Mouse (Mus musculus) heart, embryonic 16.5 days (tissue): ENCODE results near the gene Ank3. TPM values are rescaled to one million over a fixed set of nuclear protein-coding genes. Genes with fewer than 3 reads are reported as not detected.

Experiments
- ATAC-seq: fragments of 200-750 bp; cut with Nextera tagmentation; replicated peaks from 2 replicates; pipeline ENCODE4 v1.8.0; 2017; ENCODE audit warnings: moderate number of reproducible peaks; ENCODE audit not compliant: insufficient read depth, low FRiP score; ENCODE audit errors: extremely low read depth
- H3K27ac ChIP-seq: fragments of 300-500 bp; sonication (generic); 2 replicates; pipeline ENCODE4 v1.5.1; 2014; ENCODE audit warnings: mild to moderate bottlenecking, low read length, control low read depth, moderate library complexity
- H3K27me3 ChIP-seq: fragments of 300-500 bp; sonication (generic); 2 replicates; pipeline ENCODE4 v1.6.1; 2014; ENCODE audit warnings: low read length, mixed read lengths; ENCODE audit not compliant: control insufficient read depth, insufficient read depth
- H3K36me3 ChIP-seq: fragments of 300-500 bp; sonication (generic); 2 replicates; pipeline ENCODE4 v1.6.1; 2014; ENCODE audit not compliant: control insufficient read depth, insufficient read depth
- H3K4me1 ChIP-seq: fragments of 300-500 bp; sonication (generic); 2 replicates; pipeline ENCODE4 v1.6.1; 2014; ENCODE audit warnings: low read length, mixed read lengths; ENCODE audit not compliant: control insufficient read depth, insufficient read depth
- H3K4me2 ChIP-seq: fragments of 300-500 bp; sonication (generic); 2 replicates; pipeline ENCODE4 v1.6.1; 2014; ENCODE audit warnings: low read depth, mild to moderate bottlenecking, control low read depth, low read length
- H3K4me3 ChIP-seq: fragments of 300-500 bp; sonication (generic); 2 replicates; pipeline ENCODE4 v1.5.1; 2014; ENCODE audit warnings: mild to moderate bottlenecking, control low read depth, low read length
- H3K9ac ChIP-seq: fragments of 300-500 bp; sonication (generic); 2 replicates; pipeline ENCODE4 v1.6.1; 2014; ENCODE audit warnings: low read length, control low read depth
- H3K9me3 ChIP-seq: fragments of 300-500 bp; sonication (generic); replicated peaks from 2 replicates; pipeline ENCODE4 v1.6.1; 2016; ENCODE audit warnings: low read length; ENCODE audit not compliant: control insufficient read depth
- WGBS: fragments of 180-500 bp; shearing (Covaris S2); extraction: QIAGEN DNeasy Blood & Tissue Kit; methylation state at CpG from one replicate; pipeline ENCODE4 v1.1.7; 2014; 5-methylcytosine and 5-hydroxymethylcytosine counted together
- polyA plus RNA-seq: library from polyadenylated mRNA; unstranded; fragments of >200 nt; fragmentation: Nextera tagmentation; extraction: Ambion mirVana; gene quantifications from 2 replicates; pipeline ENCODE4 v1.2.1, GENCODE M21; 2015

Gene Ank3
- polyA plus RNA-seq, 1 experiment from 2014 or later, result 33.2 TPM

GRCm38 (mm10) chr10:69630802-69631388, 232.3 kb downstream of the Ank3 start:
- H3K27me3 ChIP-seq, result no peaks in the 10 kb centered on the region
- H3K4me3 ChIP-seq, result no peak overlapping the region
- no peaks in the 10 kb centered on the region for H3K36me3 ChIP-seq
- no peaks in the 10 kb centered on the region for H3K9me3 ChIP-seq
- no peak overlapping the region for H3K4me2 ChIP-seq
- WGBS, result 53% methylated on average over 7 of the region's 7 CpGs
- no peak overlapping the region for H3K27ac ChIP-seq
- H3K9ac ChIP-seq, result no peak overlapping the region
- no peak for ATAC-seq
- H3K4me1 ChIP-seq, result peaks cover 5% of the 10 kb centered on the region; the same call in 1 of the 2 replicates

DNA sequence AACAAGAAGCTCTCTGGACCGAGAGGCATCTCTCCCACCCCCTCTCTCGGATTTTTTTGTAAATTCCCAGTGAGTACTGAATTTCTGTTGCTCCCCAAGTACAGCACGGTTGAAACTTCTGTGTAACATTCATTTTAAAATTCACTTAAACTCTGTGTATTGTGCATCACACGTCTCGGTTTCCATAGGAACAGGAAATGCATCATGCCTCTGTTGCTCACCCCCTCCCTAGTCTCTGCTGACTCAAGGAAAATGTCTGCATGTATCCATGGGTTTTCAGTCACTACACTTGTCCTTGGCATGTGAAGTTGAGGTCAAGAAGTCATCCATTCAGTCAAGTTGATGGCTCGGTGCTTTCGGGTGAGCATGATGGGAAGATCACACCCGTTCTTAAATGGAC, 234.3 kb downstream of the Ank3 start:
- peaks cover 13% of the 10 kb centered on the region for H3K4me1 ChIP-seq
- no peak for ATAC-seq
- no peak overlapping the region for H3K4me3 ChIP-seq
- 89% methylated on average over 8 of the region's 8 CpGs for WGBS
- no peaks in the 10 kb centered on the region for H3K27me3 ChIP-seq
- H3K27ac ChIP-seq, result no peak overlapping the region
- no peak overlapping the region for H3K4me2 ChIP-seq
- H3K36me3 ChIP-seq, result no peaks in the 10 kb centered on the region
- no peaks in the 10 kb centered on the region for H3K9me3 ChIP-seq
- no peak overlapping the region for H3K9ac ChIP-seq

DNA sequence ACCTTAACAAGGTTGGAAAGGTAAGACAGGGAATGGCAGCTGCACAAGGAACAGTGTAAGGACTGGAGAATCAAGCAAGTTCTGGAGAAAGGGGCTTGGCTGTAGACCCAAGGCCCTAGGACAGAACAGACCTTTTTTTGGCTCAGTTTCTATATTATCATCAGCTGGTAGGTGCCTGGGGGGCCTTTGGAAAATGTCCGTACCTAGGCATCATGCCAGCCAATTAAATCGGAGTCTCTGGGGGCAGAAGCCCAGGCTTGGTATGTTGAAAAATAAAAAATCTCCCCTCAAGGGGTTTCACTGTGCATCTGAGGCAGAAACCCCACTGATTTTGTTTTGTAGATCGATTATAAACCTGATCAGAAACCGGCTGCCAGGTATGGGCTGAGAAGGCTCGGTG, 236.3 kb downstream of the Ank3 start:
- H3K9me3 ChIP-seq, result no peaks in the 10 kb centered on the region
- WGBS, result 76% methylated on average over 5 of the region's 5 CpGs
- no peak overlapping the region for H3K9ac ChIP-seq
- no peak overlapping the region for H3K4me2 ChIP-seq
- no peak for ATAC-seq
- no peak overlapping the region for H3K27ac ChIP-seq
- H3K4me3 ChIP-seq, result no peak overlapping the region
- no peaks in the 10 kb centered on the region for H3K27me3 ChIP-seq
- peaks cover 9% of the 10 kb centered on the region for H3K4me1 ChIP-seq
- H3K36me3 ChIP-seq, result no peaks in the 10 kb centered on the region

- Histone ChIP-seq H3K9ac (no peak overlapping the region), H3K9me3 (peaks cover 3% of the 10 kb centered on the region; the same call in 1 of the 2 replicates), H3K4me1 (peaks cover 9% of the 10 kb centered on the region), H3K36me3 (no peaks in the 10 kb centered on the region), H3K4me3 (no peak overlapping the region), H3K27ac (no peak overlapping the region), H3K27me3 (no peaks in the 10 kb centered on the region), H3K4me2 (no peak overlapping the region)
- ATAC-seq, result no peak
- WGBS, result 56% methylated on average over 11 of the region's 11 CpGs
Observed at GRCm38 (mm10) chr10:69635910-69636656, 237.5 kb downstream of the Ank3 start.

DNA sequence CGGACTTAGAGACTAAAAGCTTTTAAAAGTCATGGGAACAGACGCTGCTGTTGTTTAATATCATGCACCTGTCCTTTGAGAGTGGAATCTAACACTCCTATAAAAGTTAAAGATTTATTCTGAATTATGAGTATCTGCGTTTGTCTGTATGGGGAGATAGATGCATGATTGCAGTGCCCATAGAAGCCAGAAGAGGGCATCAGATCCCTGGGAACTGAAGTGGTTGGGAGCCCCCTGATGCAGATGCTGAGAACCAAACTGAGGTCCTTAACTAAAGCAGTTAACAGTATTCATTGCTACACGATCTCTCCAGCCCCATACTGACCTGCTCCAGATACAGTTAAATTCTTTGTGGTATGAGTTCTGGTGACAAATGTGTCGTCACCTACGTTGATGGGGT, 240.6 kb downstream of the Ank3 start:
- WGBS, result 94% methylated on average over 6 of the region's 6 CpGs
- Histone ChIP-seq H3K36me3 (no peaks in the 10 kb centered on the region), H3K27me3 (no peaks in the 10 kb centered on the region), H3K4me3 (no peak overlapping the region), H3K9me3 (peaks cover 3% of the 10 kb centered on the region; the same call in 1 of the 2 replicates), H3K4me1 (peaks cover 21% of the 10 kb centered on the region), H3K9ac (no peak overlapping the region), H3K4me2 (no peak overlapping the region), H3K27ac (no peak overlapping the region)
- ATAC-seq, result no peak

- H3K4me2 ChIP-seq, result no peak overlapping the region
- no peak for ATAC-seq
- peaks cover 33% of the 10 kb centered on the region for H3K4me1 ChIP-seq
- no peak overlapping the region for H3K27ac ChIP-seq
- no peaks in the 10 kb centered on the region for H3K36me3 ChIP-seq
- 79% methylated on average over 4 of the region's 4 CpGs for WGBS
- H3K9me3 ChIP-seq, result peaks cover 3% of the 10 kb centered on the region; the same call in 1 of the 2 replicates
- no peak overlapping the region for H3K4me3 ChIP-seq
- no peak overlapping the region for H3K9ac ChIP-seq
- no peaks in the 10 kb centered on the region for H3K27me3 ChIP-seq
Observed at GRCm38 (mm10) chr10:69640617-69641016, 242.0 kb downstream of the Ank3 start.

GRCm38 (mm10) chr10:69643481-69643880, 244.9 kb downstream of the Ank3 start:
- ATAC-seq, result peak; percentile 46; the same call in 1 of the 2 replicates
- 34% methylated on average over 3 of the region's 3 CpGs for WGBS
- Histone ChIP-seq H3K9me3 (peaks cover 3% of the 10 kb centered on the region; the same call in 1 of the 2 replicates), H3K9ac (no peak overlapping the region), H3K4me1 (peaks cover 32% of the 10 kb centered on the region), H3K4me3 (no peak overlapping the region; the same call in 1 of the 2 replicates), H3K27ac (peak overlapping the region; percentile 86), H3K27me3 (no peaks in the 10 kb centered on the region), H3K36me3 (no peaks in the 10 kb centered on the region), H3K4me2 (peak overlapping the region; percentile 45)

GRCm38 (mm10) chr10:69643986-69644385, 245.4 kb downstream of the Ank3 start:
- peak overlapping the region; percentile 45 for H3K4me2 ChIP-seq
- H3K9me3 ChIP-seq, result peaks cover 3% of the 10 kb centered on the region; the same call in 1 of the 2 replicates
- ATAC-seq, result peak; percentile 53
- H3K9ac ChIP-seq, result 0 out of 2 replicates have a peak overlapping the region, but pooled peaks have one; percentile 12
- no peaks in the 10 kb centered on the region for H3K36me3 ChIP-seq
- H3K4me3 ChIP-seq, result no peak overlapping the region; the same call in 1 of the 2 replicates
- H3K27me3 ChIP-seq, result no peaks in the 10 kb centered on the region
- WGBS, result 33% methylated on average over 6 of the region's 6 CpGs
- H3K4me1 ChIP-seq, result peaks cover 32% of the 10 kb centered on the region
- peak overlapping the region; percentile 86 for H3K27ac ChIP-seq

- no peak overlapping the region for H3K9ac ChIP-seq
- peaks cover 32% of the 10 kb centered on the region for H3K4me1 ChIP-seq
- peaks cover 3% of the 10 kb centered on the region; the same call in 1 of the 2 replicates for H3K9me3 ChIP-seq
- H3K4me3 ChIP-seq, result no peak overlapping the region
- H3K36me3 ChIP-seq, result no peaks in the 10 kb centered on the region
- 65% methylated on average over 5 of the region's 5 CpGs for WGBS
- H3K4me2 ChIP-seq, result no peak overlapping the region
- ATAC-seq, result no peak
- peak overlapping the region; percentile 31 for H3K27ac ChIP-seq
- no peaks in the 10 kb centered on the region for H3K27me3 ChIP-seq
Observed at GRCm38 (mm10) chr10:69645311-69645802, 246.8 kb downstream of the Ank3 start.
